Mouse (Mus musculus) testis, adult 2 months (tissue): Measurements from ENCODE around the gene Rxra. TPM values are rescaled to one million over a fixed set of nuclear protein-coding genes. Genes with fewer than 3 reads are reported as not detected.

ENCODE experiments used
- H3K27ac ChIP-seq: fragments of 200-500 bp; 2 replicates; pipeline ENCODE4 v1.5.1; 2012; ENCODE audit warnings: low read depth, low read length; ENCODE audit not compliant: control insufficient read depth, insufficient read depth
- H3K27me3 ChIP-seq: fragments of 200-500 bp; 2 replicates; pipeline ENCODE4 v1.6.1; 2012; ENCODE audit warnings: mild to moderate bottlenecking, low read length, moderate library complexity; ENCODE audit not compliant: control insufficient read depth, insufficient read depth
- H3K36me3 ChIP-seq: fragments of 200-500 bp; 2 replicates; pipeline ENCODE4 v1.6.1; 2012; ENCODE audit warnings: mild to moderate bottlenecking, low read length; ENCODE audit not compliant: control insufficient read depth, insufficient read depth
- H3K4me1 ChIP-seq: fragments of 200-500 bp; 2 replicates; pipeline ENCODE4 v1.6.1; 2012; ENCODE audit warnings: low read length; ENCODE audit not compliant: control insufficient read depth, insufficient read depth
- H3K4me3 ChIP-seq: fragments of 200-500 bp; 2 replicates; pipeline ENCODE4 v1.5.1; 2012; ENCODE audit warnings: low read depth, mild to moderate bottlenecking, low read length, moderate library complexity, mixed read lengths; ENCODE audit not compliant: control insufficient read depth
- CTCF ChIP-seq: fragments of 200-500 bp; IDR thresholded peaks from 2 replicates; pipeline ENCODE4 v1.5.1; 2012; ENCODE audit warnings: low read depth, mild to moderate bottlenecking, inconsistent platforms, low read length, moderate library complexity; ENCODE audit not compliant: control insufficient read depth, insufficient read depth, insufficient replicate concordance
- POLR2A ChIP-seq: fragments of 200-500 bp; IDR thresholded peaks from 2 replicates; pipeline ENCODE4 v1.6.1; 2012; ENCODE audit warnings: low read depth, mild to moderate bottlenecking, inconsistent platforms, low read length, moderate library complexity; ENCODE audit not compliant: control insufficient read depth
- polyA plus RNA-seq: library from polyadenylated mRNA; depleted of rRNA; stranded (reverse); fragments of >200 nt; gene quantifications from 2 replicates; pipeline ENCODE4 v1.2.3, GENCODE M21; 2012; rRNA removed

Rxra gene
- 54.3 and 55.2 TPM in 2 replicates for polyA plus RNA-seq

GRCm38 (mm10) chr2:27676106-27676477 is at the start of gene Rxra:
Rxra (plus strand) TSS chr2:27676440.
- Histone ChIP-seq H3K27ac (peak within 1 kb of the TSS; percentile 26), H3K4me3 (peak within 1 kb of the TSS; percentile 79), H3K27me3 (no peaks in the 10 kb centered on the region), H3K36me3 (no peaks in the 10 kb centered on the region), H3K4me1 (peaks cover 20% of the 10 kb centered on the region)
- no peak for TF ChIP-seq CTCF

- Histone ChIP-seq H3K4me3 (no peak overlapping the region), H3K4me1 (no peaks in the 10 kb centered on the region), H3K27me3 (no peaks in the 10 kb centered on the region), H3K27ac (no peak overlapping the region), H3K36me3 (no peaks in the 10 kb centered on the region)
- TF ChIP-seq POLR2A (no peak), CTCF (no peak)
These were observed 49.6 kb upstream of the Rxra start for GRCm38 (mm10) chr2:27626604-27627003.

GRCm38 (mm10) chr2:27630601-27631285 is 45.5 kb upstream of the Rxra start:
- H3K36me3 ChIP-seq, result no peaks in the 10 kb centered on the region
- TF ChIP-seq POLR2A (no peak), CTCF (no peak)
- no peaks in the 10 kb centered on the region for H3K27me3 ChIP-seq
- no peaks in the 10 kb centered on the region for H3K4me1 ChIP-seq
- H3K4me3 ChIP-seq, result no peak overlapping the region
- H3K27ac ChIP-seq, result no peak overlapping the region

GRCm38 (mm10) chr2:27633471-27633870 is 42.8 kb upstream of the Rxra start:
- no peak for TF ChIP-seq POLR2A
- no peak for TF ChIP-seq CTCF
- Histone ChIP-seq H3K4me3 (no peak overlapping the region), H3K27me3 (no peaks in the 10 kb centered on the region)

GRCm38 (mm10) chr2:27634018-27634417 is 42.2 kb upstream of the Rxra start:
- Histone ChIP-seq H3K4me3 (no peak overlapping the region), H3K4me1 (no peaks in the 10 kb centered on the region), H3K36me3 (no peaks in the 10 kb centered on the region), H3K27ac (no peak overlapping the region), H3K27me3 (no peaks in the 10 kb centered on the region)
- no peak for TF ChIP-seq CTCF
- no peak for TF ChIP-seq POLR2A

More at GRCm38 (mm10) chr2:27633471-27633870, 42.8 kb upstream of the Rxra start:
- no peak overlapping the region for H3K27ac ChIP-seq
- no peaks in the 10 kb centered on the region for H3K36me3 ChIP-seq
- no peaks in the 10 kb centered on the region for H3K4me1 ChIP-seq

- no peak for TF ChIP-seq CTCF
- no peak for TF ChIP-seq POLR2A
- no peak overlapping the region for H3K27ac ChIP-seq
- no peaks in the 10 kb centered on the region for H3K27me3 ChIP-seq
- no peaks in the 10 kb centered on the region for H3K36me3 ChIP-seq
- no peaks in the 10 kb centered on the region for H3K4me1 ChIP-seq
- no peak overlapping the region for H3K4me3 ChIP-seq
These were observed 41.0 kb upstream of the Rxra start for GRCm38 (mm10) chr2:27635147-27635738.

- TF ChIP-seq POLR2A, result no peak
- TF ChIP-seq CTCF, result no peak
- no peaks in the 10 kb centered on the region for H3K4me1 ChIP-seq
- no peak overlapping the region for H3K4me3 ChIP-seq
- H3K27me3 ChIP-seq, result no peaks in the 10 kb centered on the region
- no peaks in the 10 kb centered on the region for H3K36me3 ChIP-seq
- no peak overlapping the region for H3K27ac ChIP-seq
These were observed 39.4 kb upstream of the Rxra start for GRCm38 (mm10) chr2:27636796-27637195.
